ENCODE assay signal across 18 mouse cellular contexts in genomic region chr2:135071349-135071748, GRCm38 (mm10).
DNase-seq lines count a peak whose midpoint lies in the region; ATAC-seq and TF ChIP-seq lines count a peak whose summit lies in the region.
"Had no signal": no experiment of that assay in that cellular context is flagged by ENCODE, and none has a peak within 500 bp of the region (broad histone marks: within the 10 kb centered on the region; RNA-seq: fewer than 3 reads in every experiment).

No protein-coding gene starts in this region.

- intact Hi-C loops in heart, postnatal 14 days (cut with DNase I): no loop called here

- H3K9me3 ChIP-seq in forebrain, embryonic 11.5 days (ENCODE audit: control insufficient read depth, low read length): no peaks in the 10 kb centered on the region
- H3K9me3 ChIP-seq in forebrain, postnatal 0 days (ENCODE audit: low read length): no peaks in the 10 kb centered on the region
- H3K9me3 ChIP-seq in forebrain, embryonic 13.5 days (replicated peaks): no peaks in the 10 kb centered on the region
- no peaks in the 10 kb centered on the region for H3K9me3 ChIP-seq in midbrain, postnatal 0 days (ENCODE audit: low read length)
- H3K9me3 ChIP-seq: heart, embryonic 15.5 days; limb, embryonic 13.5 days; liver, embryonic 13.5 days had no signal

- no peaks in the 10 kb centered on the region for H3K4me1 ChIP-seq in forebrain, embryonic 11.5 days (replicated peaks; ENCODE audit: control insufficient read depth, insufficient read depth, low read length)
- H3K4me1 ChIP-seq in forebrain, postnatal 0 days (ENCODE audit: insufficient read depth): no peaks in the 10 kb centered on the region
- H3K4me1 ChIP-seq in forebrain, embryonic 13.5 days: 0 out of 2 replicates have a peak, but pooled peaks cover 4% of the 10 kb centered on the region
- H3K4me1 ChIP-seq in midbrain, postnatal 0 days (ENCODE audit: insufficient read depth, low read length): no peaks in the 10 kb centered on the region
- H3K4me1 ChIP-seq: heart, embryonic 15.5 days; limb, embryonic 13.5 days; liver, embryonic 13.5 days had no signal

- no peak overlapping the region for H3K4me2 ChIP-seq in forebrain, embryonic 11.5 days (ENCODE audit: low read depth, low read length, severe bottlenecking)
- no peak overlapping the region for H3K4me2 ChIP-seq in forebrain, postnatal 0 days (ENCODE audit: low read depth)
- no peak overlapping the region for H3K4me2 ChIP-seq in forebrain, embryonic 13.5 days
- no peak overlapping the region for H3K4me2 ChIP-seq in midbrain, postnatal 0 days (ENCODE audit: low read depth, low read length, poor library complexity, severe bottlenecking)
- H3K4me2 ChIP-seq: heart, embryonic 15.5 days; limb, embryonic 13.5 days; liver, embryonic 13.5 days had no signal

- 53% methylated on average over 4 of the region's 4 CpGs for WGBS in forebrain, embryonic 11.5 days
- WGBS in forebrain, postnatal 0 days: 30% methylated on average over 4 of the region's 4 CpGs
- WGBS in forebrain, embryonic 13.5 days: 34% methylated on average over 4 of the region's 4 CpGs
- 63% methylated on average over 4 of the region's 4 CpGs for WGBS in midbrain, postnatal 0 days

- no peak overlapping the region for H3K4me3 ChIP-seq in forebrain, embryonic 11.5 days (ENCODE audit: low read depth, low read length)
- no peak overlapping the region for H3K4me3 ChIP-seq in forebrain, postnatal 0 days (ENCODE audit: low read depth, low read length)
- H3K4me3 ChIP-seq in forebrain, embryonic 13.5 days: no peak overlapping the region
- no peak overlapping the region for H3K4me3 ChIP-seq in midbrain, postnatal 0 days (ENCODE audit: low read depth, low read length)
- H3K4me3 ChIP-seq: heart, embryonic 15.5 days; limb, embryonic 13.5 days; liver, embryonic 13.5 days had no signal

- TF ChIP-seq CTCF in forebrain, postnatal 0 days (IDR thresholded peaks at IDR 0.05; ENCODE audit: low read depth): no peak
- TF ChIP-seq CTCF in midbrain, postnatal 0 days (IDR thresholded peaks at IDR 0.05): no peak

- DNase-seq in forebrain, embryonic 11.5 days (ENCODE audit: low spot score): no peak
- no peak for DNase-seq in forebrain, postnatal 0 days
- DNase-seq in Muller cell, postnatal 12 days (ENCODE audit: inconsistent ontology term): peak; percentile 34
- DNase-seq in midbrain, postnatal 0 days (ENCODE audit: low spot score): peak; percentile 24
- no peak for DNase-seq in heart, adult 18-20 months
- DNase-seq in heart, postnatal 14 days: no peak
- DNase-seq: heart, postnatal 4 days; kidney, adult 11 months; kidney, postnatal 4 days; layer of hippocampus, adult 9-11 months; liver, embryonic 13.5 days; lung, adult 2 months; right cerebral cortex, postnatal 25 days; spleen, adult 18-20 months had no signal

- no peaks in the 10 kb centered on the region for H3K27me3 ChIP-seq in forebrain, embryonic 11.5 days (ENCODE audit: control insufficient read depth, insufficient read depth, low read length)
- no peaks in the 10 kb centered on the region for H3K27me3 ChIP-seq in forebrain, postnatal 0 days (ENCODE audit: insufficient read depth, low read length)
- H3K27me3 ChIP-seq in forebrain, embryonic 13.5 days: no peaks in the 10 kb centered on the region
- no peaks in the 10 kb centered on the region for H3K27me3 ChIP-seq in midbrain, postnatal 0 days (ENCODE audit: insufficient read depth, low read length)
- H3K27me3 ChIP-seq: heart, embryonic 15.5 days; limb, embryonic 13.5 days; liver, embryonic 13.5 days had no signal

- no peak overlapping the region for H3K9ac ChIP-seq in forebrain, embryonic 11.5 days (ENCODE audit: low read length)
- no peak overlapping the region for H3K9ac ChIP-seq in forebrain, postnatal 0 days
- H3K9ac ChIP-seq in forebrain, embryonic 13.5 days: no peak overlapping the region
- no peak overlapping the region for H3K9ac ChIP-seq in midbrain, postnatal 0 days (replicated peaks; ENCODE audit: low read length, poor library complexity, severe bottlenecking)
- H3K9ac ChIP-seq: heart, embryonic 15.5 days; limb, embryonic 13.5 days; liver, embryonic 13.5 days had no signal

- H3K27ac ChIP-seq in forebrain, embryonic 11.5 days (ENCODE audit: low read depth, low read length): no peak overlapping the region
- no peak overlapping the region for H3K27ac ChIP-seq in forebrain, postnatal 0 days (ENCODE audit: low read depth, low read length)
- H3K27ac ChIP-seq in forebrain, embryonic 13.5 days: peak overlapping the region; percentile 14; the same call in 1 of the 2 replicates
- H3K27ac ChIP-seq in midbrain, postnatal 0 days (ENCODE audit: low read depth, low read length): no peak overlapping the region
- H3K27ac ChIP-seq: heart, embryonic 15.5 days; limb, embryonic 13.5 days; liver, embryonic 13.5 days had no signal

- ATAC-seq in forebrain, embryonic 11.5 days (replicated peaks; ENCODE audit: low FRiP score): peak; percentile 61
- no peak; the same call in 1 of the 2 replicates for ATAC-seq in forebrain, postnatal 0 days
- peak; percentile 71 for ATAC-seq in forebrain, embryonic 13.5 days
- no peak for ATAC-seq in midbrain, postnatal 0 days (ENCODE audit: low FRiP score)
- ATAC-seq: Patski had no signal

- no peaks in the 10 kb centered on the region for H3K36me3 ChIP-seq in forebrain, embryonic 11.5 days (ENCODE audit: control insufficient read depth, insufficient read depth, low read length)
- no peaks in the 10 kb centered on the region for H3K36me3 ChIP-seq in forebrain, postnatal 0 days (ENCODE audit: insufficient read depth)
- H3K36me3 ChIP-seq in forebrain, embryonic 13.5 days (ENCODE audit: poor library complexity, severe bottlenecking): no peaks in the 10 kb centered on the region
- H3K36me3 ChIP-seq in midbrain, postnatal 0 days (ENCODE audit: insufficient read depth, low read length): no peaks in the 10 kb centered on the region
- H3K36me3 ChIP-seq: heart, embryonic 15.5 days; limb, embryonic 13.5 days; liver, embryonic 13.5 days had no signal

Comparison
In these comparisons a context has a peak if more than half of its experiments do, and no peak if none do; other contexts are left out.
1. ATAC-seq: peak in forebrain, embryonic 11.5 days (single experiment) and forebrain, embryonic 13.5 days (single experiment); none in forebrain, postnatal 0 days (single experiment) and midbrain, postnatal 0 days (single experiment).
2. DNase-seq: peak in Muller cell, postnatal 12 days (single experiment) and midbrain, postnatal 0 days (single experiment); none in forebrain, embryonic 11.5 days (single experiment), forebrain, postnatal 0 days (single experiment), heart, adult 18-20 months (0 of 2) and heart, postnatal 14 days (0 of 2).